Mouse (Mus musculus) midbrain, postnatal 0 days (tissue): ENCODE data around the gene Mgat5b. TPM values are rescaled to one million over a fixed set of nuclear protein-coding genes. Genes with fewer than 3 reads are reported as not detected.

Experiments
- ATAC-seq: fragments of 200-750 bp; cut with Nextera tagmentation; 2 replicates; pipeline ENCODE4 v1.8.0; 2017; ENCODE audit warnings: moderate number of reproducible peaks, mild to moderate bottlenecking, moderate TSS enrichment, moderate library complexity; ENCODE audit not compliant: low FRiP score
- DNase-seq: peaks from one replicate; pipeline ENCODE4 v3.0.0-alpha.2; 2015; ENCODE audit warnings: low spot score
- H3K27ac ChIP-seq: fragments of 300-500 bp; sonication (generic); 2 replicates; pipeline ENCODE4 v1.5.1; 2014; ENCODE audit warnings: low read depth, mild to moderate bottlenecking, low read length, mixed read lengths
- H3K27me3 ChIP-seq: fragments of 300-500 bp; sonication (generic); 2 replicates; pipeline ENCODE4 v1.6.1; 2014; ENCODE audit warnings: low read length, control low read depth, mixed read lengths; ENCODE audit not compliant: insufficient read depth
- H3K36me3 ChIP-seq: fragments of 300-500 bp; sonication (generic); 2 replicates; pipeline ENCODE4 v1.6.1; 2014; ENCODE audit warnings: low read length, control low read depth, mixed read lengths; ENCODE audit not compliant: insufficient read depth
- H3K4me1 ChIP-seq: fragments of 300-500 bp; sonication (generic); 2 replicates; pipeline ENCODE4 v1.6.1; 2014; ENCODE audit warnings: mild to moderate bottlenecking, control low read depth, antibody characterized with exemption, low read length, mixed read lengths; ENCODE audit not compliant: insufficient read depth
- H3K4me2 ChIP-seq: fragments of 300-500 bp; sonication (generic); 2 replicates; pipeline ENCODE4 v1.6.1; 2014; ENCODE audit warnings: low read depth, mild to moderate bottlenecking, low read length, mixed read lengths; ENCODE audit not compliant: poor library complexity, severe bottlenecking
- H3K4me3 ChIP-seq: fragments of 300-500 bp; sonication (generic); 2 replicates; pipeline ENCODE4 v1.5.1; 2014; ENCODE audit warnings: low read depth, mild to moderate bottlenecking, low read length, moderate library complexity
- H3K9ac ChIP-seq: fragments of 300-500 bp; sonication (generic); replicated peaks from 2 replicates; pipeline ENCODE4 v1.6.1; 2014; ENCODE audit warnings: mild to moderate bottlenecking, low read length, moderate library complexity, mixed read lengths; ENCODE audit not compliant: poor library complexity, severe bottlenecking
- H3K9me3 ChIP-seq: fragments of 300-500 bp; sonication (generic); 2 replicates; pipeline ENCODE4 v1.6.1; 2016; ENCODE audit warnings: low read length, control low read depth
- CTCF ChIP-seq: IDR thresholded peaks from 2 replicates; pipeline ENCODE4 v1.5.1; 2016; ENCODE audit warnings: antibody characterized with exemption, mild to moderate bottlenecking
- WGBS: fragments of 180-500 bp; shearing (Covaris S2); extraction: QIAGEN DNeasy Blood & Tissue Kit; methylation state at CpG from one replicate; pipeline ENCODE4 v1.1.7; 2014; 5-methylcytosine and 5-hydroxymethylcytosine counted together
- polyA plus RNA-seq: library from polyadenylated mRNA; unstranded; fragments of >200 nt; fragmentation: Nextera tagmentation; extraction: Ambion mirVana; gene quantifications from 2 replicates; pipeline ENCODE4 v1.2.1, GENCODE M21; 2015
- total RNA-seq: library from RNA; depleted of rRNA; stranded (reverse); fragments of >200 nt; gene quantifications from 2 replicates; pipeline ENCODE4 v1.2.3, GENCODE M21; 2014

Gene Mgat5b
- total and polyA plus RNA-seq, 2 experiments from 2014 or later = 23.7 to 133 TPM

- H3K4me2 ChIP-seq = no peak overlapping the region
- no peaks in the 10 kb centered on the region for H3K9me3 ChIP-seq
- DNase-seq = no peak
- no peaks in the 10 kb centered on the region for H3K4me1 ChIP-seq
- TF ChIP-seq CTCF = no peak
- H3K27me3 ChIP-seq = no peaks in the 10 kb centered on the region
- H3K4me3 ChIP-seq = no peak overlapping the region
- ATAC-seq = no peak
- peaks cover 36% of the 10 kb centered on the region for H3K36me3 ChIP-seq
- no peak overlapping the region for H3K9ac ChIP-seq
- 54% methylated on average over 4 of the region's 4 CpGs for whole genome bisulfite sequencing
- no peak overlapping the region for H3K27ac ChIP-seq
Observed at GRCm38 (mm10) chr11:116944346-116944745, 25.7 kb downstream of the Mgat5b start.

GRCm38 (mm10) chr11:116949832-116950231 is 31.2 kb downstream of the Mgat5b start:
- DNase-seq = no peak
- no peak for ATAC-seq
- Histone ChIP-seq H3K4me1 (peaks cover 3% of the 10 kb centered on the region; the same call in 1 of the 2 replicates), H3K36me3 (peaks cover 45% of the 10 kb centered on the region), H3K4me3 (no peak overlapping the region), H3K9me3 (no peaks in the 10 kb centered on the region), H3K27me3 (no peaks in the 10 kb centered on the region), H3K27ac (no peak overlapping the region), H3K9ac (no peak overlapping the region), H3K4me2 (no peak overlapping the region)
- WGBS = 80% methylated on average over 9 of the region's 9 CpGs
- TF ChIP-seq CTCF = no peak

DNA sequence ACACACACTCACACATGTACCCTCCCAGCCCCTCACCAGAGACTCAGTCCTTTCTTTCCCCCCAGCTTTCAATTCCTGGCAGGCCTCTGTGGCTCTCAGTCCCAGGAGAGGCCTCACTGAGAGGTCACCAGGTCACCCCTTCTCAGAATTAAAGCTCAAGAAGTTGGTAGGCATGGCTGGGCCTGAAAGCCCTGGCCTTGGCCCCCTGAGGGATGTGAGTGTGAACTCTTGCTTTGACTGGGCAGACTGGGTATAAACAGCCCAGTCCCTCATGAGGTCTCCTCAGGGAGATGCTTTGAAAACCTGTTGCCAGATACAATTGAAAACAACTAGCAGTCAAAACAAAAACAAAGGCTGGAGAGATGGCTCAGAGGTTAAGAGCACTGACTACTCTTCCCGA is 32.8 kb downstream of the Mgat5b start:
- no peak for TF ChIP-seq CTCF
- Histone ChIP-seq H3K27me3 (no peaks in the 10 kb centered on the region), H3K9me3 (no peaks in the 10 kb centered on the region), H3K4me2 (no peak overlapping the region), H3K4me3 (no peak overlapping the region), H3K9ac (no peak overlapping the region), H3K4me1 (peaks cover 3% of the 10 kb centered on the region; the same call in 1 of the 2 replicates), H3K36me3 (peaks cover 36% of the 10 kb centered on the region), H3K27ac (no peak overlapping the region)
- ATAC-seq (no peak), DNase-seq (no peak)
- 6% methylated on average over 1 of the region's 1 CpGs for WGBS

DNA sequence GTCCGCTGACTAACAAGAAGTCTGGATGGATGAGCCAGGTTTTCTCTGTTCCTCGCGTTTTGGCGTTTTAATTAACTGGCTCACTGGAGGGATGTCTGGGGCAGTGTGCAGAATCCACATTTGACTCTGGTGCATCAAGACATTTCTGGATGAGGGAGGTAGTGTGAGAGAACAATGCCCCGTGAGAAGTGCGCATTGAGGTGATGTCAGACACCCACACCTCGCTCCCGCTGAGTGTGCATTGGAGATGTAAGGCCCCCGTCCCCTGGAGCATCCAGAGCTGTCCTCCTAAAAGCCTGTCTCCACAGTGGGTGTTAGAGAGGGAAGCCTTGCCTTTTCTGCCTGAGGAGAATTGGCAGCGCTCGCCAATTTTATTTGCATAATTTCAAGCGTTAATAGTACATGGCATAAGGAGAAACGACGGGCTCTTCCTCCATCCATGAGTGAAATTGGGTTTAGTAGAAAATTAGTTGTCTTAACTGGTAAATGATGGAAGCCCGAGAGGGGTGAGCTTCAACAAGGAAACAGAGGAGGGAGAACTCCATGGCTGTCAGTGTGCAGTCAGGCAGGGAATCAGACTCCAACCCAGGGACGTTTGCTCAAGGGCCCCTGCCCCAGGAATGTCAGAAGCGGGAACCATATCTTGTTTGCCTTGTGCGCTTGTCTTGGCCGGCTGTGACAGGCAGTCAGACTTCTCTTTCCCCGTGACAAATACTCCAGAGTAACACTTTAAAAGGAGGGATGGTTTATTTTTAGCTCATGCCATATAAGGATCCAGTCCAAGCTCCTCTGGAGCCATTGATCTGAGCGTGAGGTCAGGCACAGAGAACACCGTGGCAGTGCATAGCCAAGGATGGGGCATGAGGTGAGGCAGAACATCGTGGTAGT is 35.8 kb downstream of the Mgat5b start:
- Histone ChIP-seq H3K9ac (no peak overlapping the region), H3K9me3 (no peaks in the 10 kb centered on the region), H3K4me1 (peaks cover 3% of the 10 kb centered on the region; the same call in 1 of the 2 replicates), H3K27ac (peak overlapping the region; percentile 78), H3K4me2 (no peak overlapping the region), H3K36me3 (peaks cover 28% of the 10 kb centered on the region), H3K27me3 (no peaks in the 10 kb centered on the region), H3K4me3 (no peak overlapping the region)
- ATAC-seq (peak; percentile 77), DNase-seq (peak; percentile 76)
- WGBS = 58% methylated on average over 23 of the region's 23 CpGs
- TF ChIP-seq CTCF = no peak

GRCm38 (mm10) chr11:116958601-116959000 is 39.9 kb downstream of the Mgat5b start:
- H3K4me3 ChIP-seq = no peak overlapping the region
- H3K27ac ChIP-seq = no peak overlapping the region
- DNase-seq (no peak), ATAC-seq (no peak)
- H3K4me1 ChIP-seq = peaks cover 3% of the 10 kb centered on the region; the same call in 1 of the 2 replicates
- H3K9me3 ChIP-seq = no peaks in the 10 kb centered on the region
- no peak for TF ChIP-seq CTCF
- no peaks in the 10 kb centered on the region for H3K27me3 ChIP-seq
- H3K4me2 ChIP-seq = no peak overlapping the region
- H3K36me3 ChIP-seq = peaks cover 18% of the 10 kb centered on the region
- H3K9ac ChIP-seq = no peak overlapping the region
- WGBS = 57% methylated on average over 5 of the region's 5 CpGs

- H3K27ac ChIP-seq = no peak overlapping the region
- DNase-seq = no peak
- ATAC-seq = no peak
Observed at GRCm38 (mm10) chr11:116965061-116965460, 46.4 kb downstream of the Mgat5b start.

More at GRCm38 (mm10) chr11:116965061-116965460, 46.4 kb downstream of the Mgat5b start:
- TF ChIP-seq CTCF = no peak
- Histone ChIP-seq H3K36me3 (peaks cover 33% of the 10 kb centered on the region), H3K4me1 (no peaks in the 10 kb centered on the region), H3K4me3 (no peak overlapping the region), H3K9ac (no peak overlapping the region), H3K9me3 (no peaks in the 10 kb centered on the region), H3K4me2 (no peak overlapping the region), H3K27me3 (no peaks in the 10 kb centered on the region)
- whole genome bisulfite sequencing = 68% methylated on average over 7 of the region's 7 CpGs
